Mouse (Mus musculus) stomach, postnatal 0 days (tissue): Measurements from ENCODE around the gene C1qtnf6. TPM values are rescaled to one million over a fixed set of nuclear protein-coding genes. Genes with fewer than 3 reads are reported as not detected.

Experiments used
- ATAC-seq: fragments of 200-750 bp; cut with Nextera tagmentation; 2 replicates; pipeline ENCODE4 v1.8.0; 2017; ENCODE audit not compliant: low FRiP score, low TSS enrichment
- DNase-seq: peaks from one replicate; pipeline ENCODE4 v3.0.0-alpha.2; 2016; ENCODE audit warnings: low spot score
- H3K27ac ChIP-seq: fragments of 300-500 bp; sonication (generic); replicated peaks from 2 replicates; pipeline ENCODE4 v1.5.1; 2014; ENCODE audit warnings: mild to moderate bottlenecking, control low read depth
- H3K27me3 ChIP-seq: fragments of 300-500 bp; sonication (generic); 2 replicates; pipeline ENCODE4 v1.6.1; 2014; ENCODE audit warnings: low read length; ENCODE audit not compliant: control insufficient read depth, insufficient read depth
- H3K36me3 ChIP-seq: fragments of 300-500 bp; sonication (generic); 2 replicates; pipeline ENCODE4 v1.6.1; 2014; ENCODE audit warnings: low read length, mixed read lengths; ENCODE audit not compliant: control insufficient read depth, insufficient read depth
- H3K4me1 ChIP-seq: fragments of 300-500 bp; sonication (generic); replicated peaks from 2 replicates; pipeline ENCODE4 v1.6.1; 2014; ENCODE audit warnings: antibody characterized with exemption; ENCODE audit not compliant: control insufficient read depth, insufficient read depth
- H3K4me2 ChIP-seq: fragments of 300-500 bp; sonication (generic); replicated peaks from 2 replicates; pipeline ENCODE4 v1.6.1; 2014; ENCODE audit warnings: low read depth, mild to moderate bottlenecking, control low read depth, moderate library complexity
- H3K4me3 ChIP-seq: fragments of 300-500 bp; sonication (generic); 2 replicates; pipeline ENCODE4 v1.5.1; 2014; ENCODE audit warnings: low read depth, low read length, control low read depth
- H3K9ac ChIP-seq: fragments of 300-500 bp; sonication (generic); 2 replicates; pipeline ENCODE4 v1.6.1; 2014; ENCODE audit warnings: mild to moderate bottlenecking, low read length, control low read depth, mixed read lengths
- H3K9me3 ChIP-seq: fragments of 300-500 bp; sonication (generic); 2 replicates; pipeline ENCODE4 v1.6.1; 2016; ENCODE audit warnings: low read length; ENCODE audit not compliant: control insufficient read depth
- CTCF ChIP-seq: IDR thresholded peaks from 2 replicates; pipeline ENCODE4 v1.5.1; 2016; ENCODE audit warnings: antibody characterized with exemption, low read depth, mild to moderate bottlenecking, moderate library complexity
- EP300 ChIP-seq: optimal IDR thresholded peaks from 2 replicates; pipeline ENCODE3; 2016; ENCODE audit warnings: antibody characterized with exemption
- WGBS: fragments of 180-500 bp; shearing (Covaris S2); extraction: QIAGEN DNeasy Blood & Tissue Kit; methylation state at CpG from one replicate; pipeline ENCODE4 v1.1.7; 2014; 5-methylcytosine and 5-hydroxymethylcytosine counted together
- polyA plus RNA-seq: library from polyadenylated mRNA; unstranded; fragments of >200 nt; fragmentation: Nextera tagmentation; extraction: Ambion mirVana; gene quantifications from 2 replicates; pipeline ENCODE4 v1.2.1, GENCODE M21; 2015

C1qtnf6 gene
- polyA plus RNA-seq, 1 experiment from 2014 or later, result 20.2 TPM

DNA sequence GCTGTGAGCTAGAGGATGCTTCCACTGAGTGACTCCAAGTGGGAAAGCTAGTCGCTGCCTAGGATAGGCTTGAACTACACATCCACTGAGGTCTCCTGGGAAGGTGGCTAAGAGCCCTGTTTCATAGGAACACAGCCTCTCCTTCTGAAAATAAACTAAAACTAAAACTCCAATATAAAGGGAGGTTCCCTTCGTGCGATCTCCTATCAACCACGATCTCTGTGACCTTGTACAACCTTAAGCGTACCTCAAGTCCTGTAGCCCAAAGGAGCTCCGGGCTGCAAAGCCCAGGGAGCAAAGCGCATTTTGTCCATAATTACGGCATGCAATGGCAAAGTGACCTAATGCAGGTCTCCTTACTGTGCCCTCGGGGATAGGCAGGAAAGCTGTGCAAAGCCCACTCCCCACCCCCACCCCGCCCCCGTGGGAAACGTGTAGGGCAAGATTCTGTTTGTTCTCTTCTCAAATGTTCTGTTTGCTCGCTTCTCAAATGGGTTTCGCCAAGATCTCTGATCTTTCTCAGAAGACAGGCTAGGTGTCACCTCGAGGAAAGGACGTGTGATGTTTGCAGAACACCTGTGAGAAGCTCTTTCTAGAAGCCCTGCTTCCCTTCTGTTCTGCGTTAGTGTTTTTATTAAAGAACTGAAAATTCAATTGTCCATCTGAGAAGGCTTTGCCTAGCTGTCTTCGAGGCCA, 28.6 kb downstream of the C1qtnf6 start:
- Histone ChIP-seq H3K36me3 (no peaks in the 10 kb centered on the region), H3K4me3 (no peak overlapping the region), H3K27ac (no peak overlapping the region), H3K4me2 (no peak overlapping the region), H3K9ac (no peak overlapping the region), H3K4me1 (no peaks in the 10 kb centered on the region), H3K9me3 (no peaks in the 10 kb centered on the region), H3K27me3 (no peaks in the 10 kb centered on the region)
- DNase-seq (no peak), ATAC-seq (no peak)
- WGBS, result 54% methylated on average over 18 of the region's 18 CpGs
- TF ChIP-seq CTCF, result no peak
- no peak for TF ChIP-seq EP300

DNA sequence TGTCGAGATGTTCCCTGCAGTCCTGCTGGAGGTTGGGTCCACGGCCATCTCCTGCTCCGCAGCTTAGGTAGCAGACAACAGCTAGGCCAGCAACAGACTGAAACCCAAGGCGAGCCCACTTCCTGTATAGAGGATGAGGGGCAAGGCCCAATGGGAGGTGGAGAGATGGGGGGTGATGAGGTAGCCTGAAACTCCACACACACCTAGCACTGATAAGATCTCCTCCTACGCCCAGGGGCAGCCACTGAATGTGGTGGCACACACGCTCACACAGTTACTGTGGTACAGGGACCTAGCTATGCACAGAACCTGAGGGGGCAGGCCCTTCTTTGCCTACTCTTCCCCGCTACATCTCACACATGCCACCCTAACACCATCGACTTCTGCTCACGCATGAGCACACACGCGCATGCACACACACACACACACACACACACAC, 36.2 kb downstream of the C1qtnf6 start, which contains the start of gene Il2rb:
Gene Il2rb, minus strand, starts transcription at position 304 of the 439 bp plus-strand sequence.
- H3K27ac ChIP-seq, result no peak within 1 kb of the TSS
- H3K27me3 ChIP-seq, result no peaks in the 10 kb centered on the region
- H3K9ac ChIP-seq, result no peak within 1 kb of the TSS
- no peaks in the 10 kb centered on the region for H3K36me3 ChIP-seq
- TF ChIP-seq EP300, result no peak
- no peak for TF ChIP-seq CTCF
- H3K4me2 ChIP-seq, result no peak within 1 kb of the TSS
- no peak for DNase-seq
- 89% methylated on average over 11 of the region's 11 CpGs for WGBS
- H3K9me3 ChIP-seq, result no peaks in the 10 kb centered on the region
- H3K4me1 ChIP-seq, result no peaks in the 10 kb centered on the region
- H3K4me3 ChIP-seq, result no peak within 1 kb of the TSS
- no peak for ATAC-seq

DNA sequence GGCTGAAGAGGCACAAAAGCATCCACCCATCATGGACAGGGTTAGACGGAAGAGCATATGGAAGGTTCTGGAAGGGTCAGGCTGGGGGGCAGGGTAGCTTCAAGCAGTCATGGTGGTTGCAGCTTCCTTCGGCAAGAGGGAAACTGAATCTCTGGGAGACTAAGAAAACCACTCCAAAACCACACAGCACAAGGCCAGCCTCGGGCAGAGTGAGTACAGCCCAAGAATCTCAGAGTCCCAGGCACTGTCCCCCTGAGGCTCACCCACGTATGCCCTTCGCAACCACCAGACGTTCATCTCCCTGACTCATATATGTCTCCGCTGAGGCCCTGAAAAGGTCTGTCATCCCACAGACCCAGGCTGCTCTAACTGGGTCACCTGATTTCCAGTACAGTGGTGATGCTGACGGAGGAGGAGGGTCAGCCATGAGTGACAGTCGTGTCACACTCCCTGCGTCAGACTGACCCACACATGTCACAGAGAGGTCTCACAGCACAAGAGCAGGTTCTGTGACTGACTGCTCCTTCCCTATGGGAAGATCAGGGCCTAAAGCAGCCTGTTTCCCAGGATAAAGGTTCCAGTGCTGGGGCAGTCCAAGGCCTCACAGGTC, 37.7 kb downstream of the C1qtnf6 start:
- no peak for TF ChIP-seq CTCF
- no peak for TF ChIP-seq EP300
- no peak for ATAC-seq
- H3K27me3 ChIP-seq, result no peaks in the 10 kb centered on the region

DNA sequence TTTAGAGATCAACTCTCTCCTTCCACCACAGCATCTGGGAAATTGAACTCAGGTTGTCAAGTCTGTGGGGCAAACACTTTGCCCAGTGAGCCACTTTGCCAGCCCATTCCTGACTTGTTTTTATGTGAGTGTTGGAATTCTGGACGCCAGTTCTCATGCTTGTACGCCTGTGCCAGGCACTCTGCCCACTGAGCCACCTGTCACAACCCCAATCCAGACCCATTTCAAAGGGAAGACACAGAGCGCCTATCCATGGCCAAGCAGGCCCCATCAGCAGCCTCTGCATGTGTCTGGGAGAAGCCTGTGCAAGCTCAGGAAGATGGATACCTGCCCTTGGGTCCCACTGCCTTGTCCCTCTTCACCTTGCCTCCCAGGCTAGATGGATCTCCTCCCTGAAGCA, 39.9 kb downstream of the C1qtnf6 start:
- no peak overlapping the region for H3K9ac ChIP-seq
- H3K36me3 ChIP-seq, result no peaks in the 10 kb centered on the region
- DNase-seq (no peak), ATAC-seq (no peak)
- TF ChIP-seq EP300, result no peak
- TF ChIP-seq CTCF, result no peak
- no peaks in the 10 kb centered on the region for H3K9me3 ChIP-seq
- H3K27me3 ChIP-seq, result no peaks in the 10 kb centered on the region
- no peaks in the 10 kb centered on the region for H3K4me1 ChIP-seq
- WGBS, result 89% methylated on average over 3 of the region's 3 CpGs
- H3K4me3 ChIP-seq, result no peak overlapping the region
- H3K27ac ChIP-seq, result no peak overlapping the region
- H3K4me2 ChIP-seq, result no peak overlapping the region

More for the DNA sequence above, 37.7 kb downstream of the C1qtnf6 start:
- H3K4me1 ChIP-seq, result no peaks in the 10 kb centered on the region
- H3K9ac ChIP-seq, result no peak overlapping the region
- no peak overlapping the region for H3K27ac ChIP-seq
- DNase-seq, result no peak
- H3K4me3 ChIP-seq, result no peak overlapping the region
- 74% methylated on average over 10 of the region's 10 CpGs for WGBS
- no peak overlapping the region for H3K4me2 ChIP-seq
- H3K36me3 ChIP-seq, result no peaks in the 10 kb centered on the region
- no peaks in the 10 kb centered on the region for H3K9me3 ChIP-seq

GRCm38 (mm10) chr15:78489906-78490305, 41.3 kb downstream of the C1qtnf6 start:
- no peak for DNase-seq

DNA sequence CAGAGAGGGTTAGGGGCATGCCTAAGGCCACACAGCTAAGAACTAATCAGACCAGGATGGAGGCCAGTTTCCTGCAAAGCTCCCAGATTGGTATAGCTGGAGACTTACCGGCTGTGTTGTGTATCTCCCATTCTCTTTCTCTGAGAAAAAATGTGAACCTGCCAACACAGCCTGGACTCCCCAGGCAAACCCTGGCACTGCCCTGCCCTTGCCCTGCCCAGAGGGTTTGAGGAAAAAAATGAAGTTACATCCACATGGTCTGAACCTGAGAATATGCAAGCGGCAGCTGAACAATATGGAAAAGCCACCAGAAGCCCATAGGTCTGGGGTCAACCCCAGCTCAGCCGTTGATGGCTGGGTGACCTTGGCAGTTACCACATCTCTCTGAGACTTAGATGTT, 42.0 kb downstream of the C1qtnf6 start:
- H3K4me2 ChIP-seq, result no peak overlapping the region
- ATAC-seq (no peak), DNase-seq (no peak)
- WGBS, result 78% methylated on average over 3 of the region's 3 CpGs
- TF ChIP-seq CTCF (no peak), EP300 (no peak)
- H3K27ac ChIP-seq, result no peak overlapping the region
- H3K36me3 ChIP-seq, result no peaks in the 10 kb centered on the region
- no peak overlapping the region for H3K9ac ChIP-seq
- H3K4me1 ChIP-seq, result no peaks in the 10 kb centered on the region
- no peaks in the 10 kb centered on the region for H3K27me3 ChIP-seq
- no peaks in the 10 kb centered on the region for H3K9me3 ChIP-seq
- H3K4me3 ChIP-seq, result no peak overlapping the region

More at GRCm38 (mm10) chr15:78489906-78490305, 41.3 kb downstream of the C1qtnf6 start:
- 59% methylated on average over 8 of the region's 8 CpGs for WGBS
- ATAC-seq, result no peak
- Histone ChIP-seq H3K4me2 (no peak overlapping the region), H3K9me3 (no peaks in the 10 kb centered on the region), H3K27ac (no peak overlapping the region), H3K27me3 (no peaks in the 10 kb centered on the region), H3K36me3 (no peaks in the 10 kb centered on the region), H3K4me1 (no peaks in the 10 kb centered on the region), H3K9ac (no peak overlapping the region), H3K4me3 (no peak overlapping the region)
- no peak for TF ChIP-seq CTCF
- TF ChIP-seq EP300, result no peak
